Mouse (Mus musculus) myocyte (in vitro differentiated cells): ENCODE data around the gene Ppp2r2c.

Experiments
- E2F4 ChIP-seq: IDR thresholded peaks from one replicate; pipeline ENCODE4 v1.6.1; 2011; ENCODE audit warnings: mild to moderate bottlenecking, control low read depth, moderate library complexity; ENCODE audit not compliant: insufficient read depth
- MAX ChIP-seq: IDR thresholded peaks from one replicate; pipeline ENCODE4 v1.6.1; 2011; ENCODE audit warnings: low read depth, mild to moderate bottlenecking, control low read depth
- MYOD1 ChIP-seq, 3 experiments: IDR thresholded peaks; one replicate each; pipeline ENCODE4 v1.6.1; 2011; ENCODE audit warnings: control low read depth in 2 of 3, low read depth in 2 of 3, mild to moderate bottlenecking in 2 of 3, moderate library complexity in 1 of 3; ENCODE audit not compliant: insufficient read length in 2 of 3, control insufficient read depth in 1 of 3
- MYOG ChIP-seq, 3 experiments: IDR thresholded peaks; one replicate each; pipeline ENCODE4 v1.6.1; 2011; ENCODE audit warnings: control low read depth in 2 of 3, low read depth in 2 of 3, mild to moderate bottlenecking in 2 of 3; ENCODE audit not compliant: insufficient read length in 2 of 3, control insufficient read depth in 1 of 3, insufficient read depth in 1 of 3
- POLR2A ChIP-seq: IDR thresholded peaks from one replicate; pipeline ENCODE4 v1.6.1; 2011; ENCODE audit warnings: low read depth, mild to moderate bottlenecking, control low read depth, moderate library complexity; ENCODE audit not compliant: insufficient read length
- POLR2AphosphoS2 ChIP-seq: IDR thresholded peaks from one replicate; pipeline ENCODE4 v1.6.1; 2011; ENCODE audit warnings: low read depth, control low read depth; ENCODE audit not compliant: insufficient read length
- REST ChIP-seq: IDR thresholded peaks from one replicate; pipeline ENCODE4 v1.6.1; 2011; ENCODE audit warnings: mild to moderate bottlenecking, control low read depth, moderate library complexity; ENCODE audit not compliant: insufficient read depth, insufficient read length
- SRF ChIP-seq: IDR thresholded peaks from one replicate; pipeline ENCODE4 v1.6.1; 2011; ENCODE audit warnings: low read depth; ENCODE audit not compliant: control insufficient read depth, insufficient read length
- TCF12 ChIP-seq: IDR thresholded peaks from one replicate; pipeline ENCODE4 v1.6.1; 2011; ENCODE audit warnings: mild to moderate bottlenecking, control low read depth; ENCODE audit not compliant: poor library complexity, insufficient read depth, severe bottlenecking
- USF1 ChIP-seq: IDR thresholded peaks from one replicate; pipeline ENCODE4 v1.6.1; 2011; ENCODE audit warnings: low read depth, mild to moderate bottlenecking, control low read depth, moderate library complexity

DNA sequence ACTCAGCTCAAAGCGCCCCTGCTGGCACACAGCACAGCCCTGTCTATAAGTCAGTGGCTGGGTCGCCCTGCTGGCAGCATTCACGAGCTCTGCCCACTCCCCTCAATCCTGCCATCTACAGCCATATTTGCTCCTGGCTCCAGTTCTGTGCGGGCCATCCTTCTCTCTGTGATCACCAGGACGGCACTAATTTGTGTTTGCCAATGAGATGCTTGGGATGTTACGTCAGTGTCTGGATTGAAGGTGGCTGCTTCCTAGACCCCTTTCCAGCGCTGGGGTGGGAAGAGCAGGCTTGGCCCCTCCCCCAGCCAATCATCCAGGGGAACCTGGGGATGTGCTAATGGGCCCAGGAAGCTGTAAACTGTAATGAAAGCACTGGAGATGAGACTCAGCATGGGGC is 42.7 kb downstream of the Ppp2r2c start:
- TF ChIP-seq POLR2AphosphoS2 (no peak), POLR2A (no peak), TCF12 (no peak), E2F4 (no peak), REST (no peak), MAX (no peak), USF1 (no peak), MYOD1 (IDR thresholded peaks at IDR 0.05; ENCODE audit: control insufficient read depth in 1 of 3, insufficient read length in 2 of 3, low read depth in 2 of 3) (no peak), MYOG (IDR thresholded peaks at IDR 0.05; ENCODE audit: control insufficient read depth in 1 of 3, insufficient read depth in 1 of 3, insufficient read length in 2 of 3, low read depth in 2 of 3) (no peak), SRF (no peak)
